ENCODE assay signal across 10 mouse cellular contexts in genomic region chr5:34976540-34977292, GRCm38 (mm10). TPM values are rescaled to one million over a fixed set of nuclear protein-coding genes. Genes with fewer than 3 reads are reported as not detected.
A peak's percentile ranks its signal among the peaks of the same experiment; 100 is the strongest.
DNase-seq lines count a peak whose midpoint lies in the region; ATAC-seq and TF ChIP-seq lines count a peak whose summit lies in the region.
"Had no signal": no experiment of that assay in that cellular context is flagged by ENCODE, and none has a peak within 500 bp of the region (broad histone marks: within the 10 kb centered on the region; RNA-seq: fewer than 3 reads in every experiment).

No protein-coding gene starts in this region.

- no peak for ATAC-seq in CD4-positive, CD25-positive, alpha-beta regulatory T cell, adult 4 months

- no peaks in the 10 kb centered on the region for H3K79me2 ChIP-seq in liver, adult 2 months (ENCODE audit: control insufficient read depth, insufficient read depth, low read length)
- H3K79me2 ChIP-seq in myocyte (ENCODE audit: control insufficient read depth, insufficient read depth), result no peaks in the 10 kb centered on the region

- 70% methylated on average over 9 of the region's 9 CpGs for WGBS in liver, adult 2 months

- no peak overlapping the region for H3K27ac ChIP-seq in liver, adult 2 months (replicated peaks; ENCODE audit: insufficient read depth, low read depth, low read length)
- H3K27ac ChIP-seq: neural tube, embryonic 13.5 days had no signal

- no peak for TF ChIP-seq POLR2A in liver, adult 2 months (IDR thresholded peaks at IDR 0.05; ENCODE audit: extremely low read depth, insufficient read depth, low read length)
- TF ChIP-seq POLR2A in myocyte (IDR thresholded peaks at IDR 0.05; ENCODE audit: insufficient read length, low read depth), result peak; percentile 17

- peaks cover 96% of the 10 kb centered on the region for H3K4me1 ChIP-seq in erythroblast, embryonic 14.5 days (ENCODE audit: control insufficient read depth)
- peaks cover 8% of the 10 kb centered on the region for H3K4me1 ChIP-seq in liver, adult 2 months (ENCODE audit: control insufficient read depth, insufficient read depth, low read length)

- H3ac ChIP-seq in myocyte (ENCODE audit: control insufficient read depth, insufficient read length), result no peak overlapping the region

- H3K4me2 ChIP-seq in myocyte (ENCODE audit: low read depth), result no peak overlapping the region
- H3K4me2 ChIP-seq: neural tube, embryonic 13.5 days had no signal

- no peaks in the 10 kb centered on the region for H3K9me3 ChIP-seq in erythroblast, embryonic 14.5 days (ENCODE audit: control insufficient read depth, low read length)
- H3K9me3 ChIP-seq: neural tube, embryonic 13.5 days had no signal

- H3K36me3 ChIP-seq in erythroblast, embryonic 14.5 days (ENCODE audit: control insufficient read depth), result peaks cover 93% of the 10 kb centered on the region
- no peaks in the 10 kb centered on the region for H3K36me3 ChIP-seq in liver, adult 2 months (ENCODE audit: control insufficient read depth, insufficient read depth, low read length)
- H3K36me3 ChIP-seq in myocyte (ENCODE audit: control insufficient read depth, insufficient read depth), result peaks cover 9% of the 10 kb centered on the region

- H3K27me3 ChIP-seq in erythroblast, embryonic 14.5 days (ENCODE audit: control insufficient read depth), result no peaks in the 10 kb centered on the region
- H3K27me3 ChIP-seq in liver, adult 2 months (ENCODE audit: control insufficient read depth, insufficient read depth, low read length), result no peaks in the 10 kb centered on the region
- no peaks in the 10 kb centered on the region for H3K27me3 ChIP-seq in myocyte (ENCODE audit: control insufficient read depth, insufficient read depth, insufficient read length)
- H3K27me3 ChIP-seq: neural tube, embryonic 13.5 days had no signal

- no peak for TF ChIP-seq CTCF in liver, adult 2 months (IDR thresholded peaks at IDR 0.05; ENCODE audit: low read depth, low read length)

- H3K9ac ChIP-seq in liver, adult 2 months (ENCODE audit: low read depth, low read length), result no peak overlapping the region
- H3K9ac ChIP-seq: neural tube, embryonic 13.5 days had no signal

- peak overlapping the region; percentile 60 for H3K4me3 ChIP-seq in erythroblast, embryonic 14.5 days (replicated peaks)
- no peak overlapping the region for H3K4me3 ChIP-seq in liver, adult 2 months (ENCODE audit: insufficient read depth, low read depth, low read length)
- H3K4me3 ChIP-seq in myocyte, result no peak overlapping the region
- H3K4me3 ChIP-seq: neural tube, embryonic 13.5 days had no signal

- DNase-seq in testis, postnatal 14 days (ENCODE audit: low spot score), result peak; percentile 40
- DNase-seq in testis, postnatal 10 days (ENCODE audit: low spot score), result no peak
- DNase-seq in liver, adult 2 months (ENCODE audit: extremely low read depth, low read depth, low spot score), result peak; percentile 85
- no peak for DNase-seq in gastrocnemius, postnatal 10 days
- no peak for DNase-seq in layer of hippocampus, postnatal 10 days (ENCODE audit: low spot score in 2 of 2)
- DNase-seq: kidney, postnatal 14 days had no signal

TF ChIP-seq in myocyte, 11 proteins besides CTCF, POLR2A, EP300 and RAD21:
- no peak for TF ChIP-seq CEBPB (IDR thresholded peaks at IDR 0.05; ENCODE audit: insufficient read depth, poor library complexity, severe bottlenecking)
- no peak for TF ChIP-seq USF1 (IDR thresholded peaks at IDR 0.05; ENCODE audit: low read depth)
- TF ChIP-seq E2F4 (IDR thresholded peaks at IDR 0.05; ENCODE audit: insufficient read depth), result no peak
- peak; percentile 74 to 98 (median 96) for TF ChIP-seq MYOD1 (IDR thresholded peaks at IDR 0.05; ENCODE audit: control insufficient read depth in 1 of 3, insufficient read length in 2 of 3, low read depth in 2 of 3)
- no peak for TF ChIP-seq MAX (IDR thresholded peaks at IDR 0.05; ENCODE audit: low read depth)
- no peak for TF ChIP-seq POLR2AphosphoS2 (IDR thresholded peaks at IDR 0.05; ENCODE audit: insufficient read length, low read depth)
- peak; percentile 47 for TF ChIP-seq TCF12 (IDR thresholded peaks at IDR 0.05; ENCODE audit: insufficient read depth, poor library complexity, severe bottlenecking)
- TF ChIP-seq REST (IDR thresholded peaks at IDR 0.05; ENCODE audit: insufficient read depth, insufficient read length), result no peak
- TF ChIP-seq SRF (IDR thresholded peaks at IDR 0.05; ENCODE audit: control insufficient read depth, insufficient read length, low read depth), result no peak
- TF ChIP-seq MYOG (IDR thresholded peaks at IDR 0.05; ENCODE audit: control insufficient read depth in 1 of 3, insufficient read depth in 1 of 3, insufficient read length in 2 of 3, low read depth in 2 of 3), result peak; percentile 97 to 99 (median 97)
- TF ChIP-seq TCF3 (IDR thresholded peaks at IDR 0.05; ENCODE audit: insufficient read length, low read depth), result peak; percentile 93

RNA-seq across cellular contexts. Expression of gene Rgs12, which starts 27.5 kb away (rescaled TPM):
- 8.3 and 9.3 TPM in 2 replicates for polyA plus RNA-seq in erythroblast, embryonic 14.5 days (2012)
- total RNA-seq in liver, adult 2 months (2014; rRNA removed), result 3.0 and 4.7 TPM in 2 replicates
- 6.3 and 6.8 TPM in 2 replicates for polyA plus RNA-seq in liver, adult 2 months (2012; rRNA removed)
- 30.5 TPM for polyA plus RNA-seq in myocyte (2012; fragmentation: generic; extraction: Trizol)
- total RNA-seq in gastrocnemius, postnatal 10 days (2021), result 10 to 100 TPM; 13.7 to 16.6 TPM
- polyA plus RNA-seq in CD4-positive, CD25-positive, alpha-beta regulatory T cell, adult 4 months (2017; shearing (Covaris generic)), result 10 to 100 TPM in 1 of 2 experiments, 1 to 10 TPM in 1; 5.3 to 11.0 TPM
- 10 to 100 TPM; 48.3 to 48.6 TPM for total RNA-seq in layer of hippocampus, postnatal 10 days (2021)

Comparison
In these comparisons a context has a peak if more than half of its experiments do, and no peak if none do; other contexts are left out.
1. DNase-seq: peak in testis, postnatal 14 days (single experiment) and liver, adult 2 months (single experiment); none in testis, postnatal 10 days (single experiment), gastrocnemius, postnatal 10 days (single experiment) and layer of hippocampus, postnatal 10 days (0 of 2).